Mouse (Mus musculus): ENCODE data around the gene Sephs1. TPM values are rescaled to one million over a fixed set of nuclear protein-coding genes. Genes with fewer than 3 reads are reported as not detected.

The Sephs1 gene
- total and polyA plus RNA-seq, 2 experiments from 2014 or later, result 40.2 to 78.4 TPM

GRCm38 (mm10) chr2:4864817-4865296 lies 16.5 kb upstream of the Sephs1 start:
- no peaks in the 10 kb centered on the region for H3K4me1 ChIP-seq (ENCODE audit: insufficient read depth)
- DNase-seq (no peak), ATAC-seq (peak; percentile 40)
- H3K4me3 ChIP-seq (ENCODE audit: low read depth, low read length), result no peak overlapping the region
- H3K27ac ChIP-seq (ENCODE audit: low read depth, low read length), result no peak overlapping the region
- H3K27me3 ChIP-seq (ENCODE audit: insufficient read depth, low read length), result no peaks in the 10 kb centered on the region
- H3K9me3 ChIP-seq (ENCODE audit: low read length), result no peaks in the 10 kb centered on the region
- no peak for TF ChIP-seq CTCF (IDR thresholded peaks at IDR 0.05; ENCODE audit: low read depth)
- no peaks in the 10 kb centered on the region for H3K36me3 ChIP-seq (ENCODE audit: insufficient read depth)
- H3K4me2 ChIP-seq (ENCODE audit: low read depth), result no peak overlapping the region
- H3K9ac ChIP-seq, result no peak overlapping the region
- WGBS, result 47% methylated on average over 9 of the region's 9 CpGs

GRCm38 (mm10) chr2:4868028-4868725 lies 13.2 kb upstream of the Sephs1 start:
- no peak overlapping the region for H3K9ac ChIP-seq
- 82% methylated on average over 12 of the region's 12 CpGs for WGBS
- H3K36me3 ChIP-seq (ENCODE audit: insufficient read depth), result no peaks in the 10 kb centered on the region

GRCm38 (mm10) chr2:4872740-4873139 lies 8.6 kb upstream of the Sephs1 start:
- TF ChIP-seq CTCF (IDR thresholded peaks at IDR 0.05; ENCODE audit: low read depth), result peak; percentile 21; the same call in 1 of the 2 replicates
- DNase-seq (no peak), ATAC-seq (peak; percentile 12; the same call in 1 of the 2 replicates)
- Histone ChIP-seq H3K9ac (no peak overlapping the region), H3K36me3 (ENCODE audit: insufficient read depth) (no peaks in the 10 kb centered on the region), H3K4me1 (ENCODE audit: insufficient read depth) (no peaks in the 10 kb centered on the region), H3K9me3 (ENCODE audit: low read length) (no peaks in the 10 kb centered on the region), H3K27ac (ENCODE audit: low read depth, low read length) (no peak overlapping the region), H3K4me2 (ENCODE audit: low read depth) (no peak overlapping the region), H3K4me3 (ENCODE audit: low read depth, low read length) (no peak overlapping the region), H3K27me3 (ENCODE audit: insufficient read depth, low read length) (no peaks in the 10 kb centered on the region)
- WGBS, result 82% methylated on average over 9 of the region's 9 CpGs

More at GRCm38 (mm10) chr2:4868028-4868725, 13.2 kb upstream of the Sephs1 start:
- TF ChIP-seq CTCF (IDR thresholded peaks at IDR 0.05; ENCODE audit: low read depth), result no peak
- DNase-seq, result no peak
- Histone ChIP-seq H3K4me1 (ENCODE audit: insufficient read depth) (no peaks in the 10 kb centered on the region), H3K4me2 (ENCODE audit: low read depth) (no peak overlapping the region), H3K27me3 (ENCODE audit: insufficient read depth, low read length) (no peaks in the 10 kb centered on the region), H3K9me3 (ENCODE audit: low read length) (no peaks in the 10 kb centered on the region), H3K4me3 (ENCODE audit: low read depth, low read length) (no peak overlapping the region), H3K27ac (ENCODE audit: low read depth, low read length) (no peak overlapping the region)
- ATAC-seq, result no peak

- Histone ChIP-seq H3K27ac (ENCODE audit: low read depth, low read length) (no peak overlapping the region), H3K27me3 (ENCODE audit: insufficient read depth, low read length) (no peaks in the 10 kb centered on the region), H3K4me1 (ENCODE audit: insufficient read depth) (no peaks in the 10 kb centered on the region), H3K9me3 (ENCODE audit: low read length) (no peaks in the 10 kb centered on the region), H3K4me3 (ENCODE audit: low read depth, low read length) (no peak overlapping the region), H3K9ac (no peak overlapping the region), H3K4me2 (ENCODE audit: low read depth) (no peak overlapping the region), H3K36me3 (ENCODE audit: insufficient read depth) (no peaks in the 10 kb centered on the region)
- ATAC-seq (no peak), DNase-seq (no peak)
- 76% methylated on average over 6 of the region's 6 CpGs for WGBS
- no peak for TF ChIP-seq CTCF (IDR thresholded peaks at IDR 0.05; ENCODE audit: low read depth)
These were observed 8.0 kb upstream of the Sephs1 start for GRCm38 (mm10) chr2:4873331-4873730.

- no peak for ATAC-seq
- TF ChIP-seq CTCF (IDR thresholded peaks at IDR 0.05; ENCODE audit: low read depth), result no peak
- Histone ChIP-seq H3K27me3 (ENCODE audit: insufficient read depth, low read length) (no peaks in the 10 kb centered on the region), H3K9me3 (ENCODE audit: low read length) (no peaks in the 10 kb centered on the region), H3K4me1 (ENCODE audit: insufficient read depth) (no peaks in the 10 kb centered on the region), H3K36me3 (ENCODE audit: insufficient read depth) (no peaks in the 10 kb centered on the region), H3K4me3 (ENCODE audit: low read depth, low read length) (no peak overlapping the region), H3K4me2 (ENCODE audit: low read depth) (no peak overlapping the region), H3K27ac (ENCODE audit: low read depth, low read length) (no peak overlapping the region), H3K9ac (no peak overlapping the region)
- WGBS, result 68% methylated on average over 1 of the region's 1 CpGs
- DNase-seq, result no peak
These were observed 6.3 kb upstream of the Sephs1 start for GRCm38 (mm10) chr2:4875090-4875489.

GRCm38 (mm10) chr2:4876131-4876530 lies 5.2 kb upstream of the Sephs1 start:
- H3K27me3 ChIP-seq (ENCODE audit: insufficient read depth, low read length), result no peaks in the 10 kb centered on the region
- no peak overlapping the region for H3K9ac ChIP-seq
- no peaks in the 10 kb centered on the region for H3K9me3 ChIP-seq (ENCODE audit: low read length)
- ATAC-seq, result no peak
- WGBS, result 68% methylated on average over 3 of the region's 3 CpGs
- no peaks in the 10 kb centered on the region for H3K4me1 ChIP-seq (ENCODE audit: insufficient read depth)
- DNase-seq, result no peak
- no peak for TF ChIP-seq CTCF (IDR thresholded peaks at IDR 0.05; ENCODE audit: low read depth)
- no peak overlapping the region for H3K4me3 ChIP-seq (ENCODE audit: low read depth, low read length)
- H3K36me3 ChIP-seq (ENCODE audit: insufficient read depth), result no peaks in the 10 kb centered on the region
- no peak overlapping the region for H3K27ac ChIP-seq (ENCODE audit: low read depth, low read length)
- H3K4me2 ChIP-seq (ENCODE audit: low read depth), result no peak overlapping the region

- H3K4me1 ChIP-seq (ENCODE audit: insufficient read depth), result peaks cover 4% of the 10 kb centered on the region
- no peaks in the 10 kb centered on the region for H3K27me3 ChIP-seq (ENCODE audit: insufficient read depth, low read length)
- H3K9ac ChIP-seq, result peak overlapping the region; percentile 97
- no peaks in the 10 kb centered on the region for H3K9me3 ChIP-seq (ENCODE audit: low read length)
- peak overlapping the region; percentile 99 for H3K27ac ChIP-seq (ENCODE audit: low read depth, low read length)
- DNase-seq (peak; percentile 74), ATAC-seq (peak; percentile 44)
- under 1% methylated on average over 20 of the region's 20 CpGs for WGBS
- TF ChIP-seq CTCF (IDR thresholded peaks at IDR 0.05; ENCODE audit: low read depth), result no peak
- H3K36me3 ChIP-seq (ENCODE audit: insufficient read depth), result peaks cover 1% of the 10 kb centered on the region
- peak overlapping the region; percentile 84 for H3K4me2 ChIP-seq (ENCODE audit: low read depth)
- H3K4me3 ChIP-seq (ENCODE audit: low read depth, low read length), result peak overlapping the region; percentile 93
These were observed 521 bp upstream of the Sephs1 start for GRCm38 (mm10) chr2:4880737-4881349.

All from forebrain, postnatal 0 days (tissue).